Mouse (Mus musculus) E14TG2a.4 (cell line): ENCODE measurements around the gene Npcd.

Experiments used
- H3K27me3 ChIP-seq: 2 replicates; pipeline ENCODE4 v1.6.1; 2014; ENCODE audit warnings: low read length, control low read depth; ENCODE audit not compliant: insufficient read depth
- H3K36me3 ChIP-seq: 2 replicates; pipeline ENCODE4 v1.6.1; 2014; ENCODE audit warnings: low read length, control low read depth; ENCODE audit not compliant: insufficient read depth
- H3K4me1 ChIP-seq: replicated peaks from 2 replicates; pipeline ENCODE4 v1.6.1; 2014; ENCODE audit warnings: low read depth, low read length, control low read depth
- H3K4me3 ChIP-seq: replicated peaks from 2 replicates; pipeline ENCODE4 v1.5.1; 2014; ENCODE audit warnings: mild to moderate bottlenecking, low read length
- H3K9me3 ChIP-seq: 2 replicates; pipeline ENCODE4 v1.6.1; 2014; ENCODE audit warnings: low read length, control low read depth
- CTCF ChIP-seq: conservative IDR thresholded peaks from 2 replicates; pipeline ENCODE4 v1.5.1; 2014; ENCODE audit warnings: low read length
- NANOG ChIP-seq: IDR thresholded peaks from 2 replicates; pipeline ENCODE4 v1.6.1; 2014; ENCODE audit warnings: borderline replicate concordance, low read length, mixed read lengths
- POU5F1 ChIP-seq: IDR thresholded peaks from 2 replicates; pipeline ENCODE4 v1.6.1; 2014; ENCODE audit warnings: low read length, borderline replicate concordance

The Npcd gene

GRCm38 (mm10) chr15:79741921-79742705, 91.9 kb downstream of the Npcd start, which contains the start of gene Sun2:
Gene Sun2 (minus strand): TSS chr15:79742536.
- Histone ChIP-seq H3K27me3 (peaks cover 5% of the 10 kb centered on the region; the same call in 1 of the 2 replicates), H3K4me3 (peak within 1 kb of the TSS; percentile 93), H3K36me3 (peaks cover 26% of the 10 kb centered on the region), H3K9me3 (no peaks in the 10 kb centered on the region), H3K4me1 (peaks cover 58% of the 10 kb centered on the region)
- TF ChIP-seq CTCF, result no peak
- TF ChIP-seq POU5F1, result no peak
- TF ChIP-seq NANOG, result no peak

- Histone ChIP-seq H3K4me3 (peak overlapping the region; percentile 93), H3K4me1 (peaks cover 55% of the 10 kb centered on the region), H3K27me3 (peaks cover 5% of the 10 kb centered on the region; the same call in 1 of the 2 replicates), H3K9me3 (no peaks in the 10 kb centered on the region), H3K36me3 (peaks cover 34% of the 10 kb centered on the region)
- TF ChIP-seq POU5F1 (no peak), NANOG (no peak), CTCF (no peak)
Measured at GRCm38 (mm10) chr15:79741173-79741858, 92.7 kb downstream of the Npcd start.

- Histone ChIP-seq H3K4me1 (peaks cover 52% of the 10 kb centered on the region), H3K4me3 (no peak overlapping the region; the same call in 1 of the 2 replicates), H3K9me3 (no peaks in the 10 kb centered on the region), H3K36me3 (peaks cover 37% of the 10 kb centered on the region), H3K27me3 (peaks cover 5% of the 10 kb centered on the region; the same call in 1 of the 2 replicates)
- TF ChIP-seq POU5F1 (no peak), CTCF (no peak), NANOG (no peak)
Measured at GRCm38 (mm10) chr15:79740739-79741138, 93.3 kb downstream of the Npcd start.
